Mouse (Mus musculus) thymus, adult 2 months (tissue): ENCODE measurements around the gene Noxred1.

Experiments used
- CTCF ChIP-seq: fragments of 200-500 bp; IDR thresholded peaks from 2 replicates; pipeline ENCODE4 v1.5.1; 2012; ENCODE audit warnings: mild to moderate bottlenecking, control low read depth, low read length, moderate library complexity, borderline replicate concordance; ENCODE audit not compliant: control insufficient read depth, poor library complexity, insufficient read depth; ENCODE audit errors: extremely low read depth
- POLR2A ChIP-seq: fragments of 200-500 bp; IDR thresholded peaks from 2 replicates; pipeline ENCODE4 v1.6.1; 2012; ENCODE audit warnings: mild to moderate bottlenecking, low read length, control low read depth, moderate library complexity; ENCODE audit not compliant: control insufficient read depth, poor library complexity, insufficient read depth; ENCODE audit errors: extremely low read depth

DNA sequence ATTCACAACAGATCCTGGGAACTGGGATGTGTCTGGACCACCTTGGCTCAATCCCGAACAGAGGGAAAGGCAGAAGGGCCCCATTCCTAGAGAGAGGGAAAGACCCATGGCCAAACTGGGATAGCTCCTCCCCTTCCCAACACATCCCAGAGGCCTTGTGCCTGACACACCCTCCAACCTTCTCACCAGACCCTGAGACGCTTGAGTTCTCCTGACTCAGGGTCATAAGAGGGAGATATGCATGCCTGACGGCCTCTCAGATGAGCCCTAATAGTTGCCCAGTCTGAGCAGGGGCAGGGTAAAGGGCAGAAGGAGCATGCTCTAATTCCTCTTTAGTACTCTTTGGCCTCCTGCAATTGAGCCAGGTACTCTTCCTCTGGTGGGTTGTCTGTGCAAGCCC, 40.8 kb upstream of the Noxred1 start:
- TF ChIP-seq POLR2A (no peak), CTCF (no peak)
